Mouse (Mus musculus): ENCODE measurements around the gene Chst11.

Gene Chst11

GRCm38 (mm10) chr10:83168303-83169056, 183.2 kb downstream of the Chst11 start:
- no peak for DNase-seq (ENCODE audit: low spot score in 2 of 2)

- DNase-seq (ENCODE audit: low spot score in 2 of 2): no peak
Observed at GRCm38 (mm10) chr10:83169554-83169953, 184.3 kb downstream of the Chst11 start.

GRCm38 (mm10) chr10:83178151-83178550, 192.9 kb downstream of the Chst11 start:
- no peak for DNase-seq (ENCODE audit: low spot score in 2 of 2)

- DNase-seq (ENCODE audit: low spot score in 2 of 2): no peak
Observed at GRCm38 (mm10) chr10:83178661-83179060, 193.4 kb downstream of the Chst11 start.

- peak; percentile 51 to 57 for DNase-seq (ENCODE audit: low spot score in 2 of 2)
Observed at GRCm38 (mm10) chr10:83181831-83182572, 196.7 kb downstream of the Chst11 start.

GRCm38 (mm10) chr10:83182573-83182960, 197.3 kb downstream of the Chst11 start:
- DNase-seq (ENCODE audit: low spot score in 2 of 2): peak; percentile 81 to 83

- DNase-seq (ENCODE audit: low spot score in 2 of 2): no peak
Observed at GRCm38 (mm10) chr10:83183634-83184479, 198.6 kb downstream of the Chst11 start.

- DNase-seq (ENCODE audit: low spot score in 2 of 2): peak; percentile 72 to 74
Observed at GRCm38 (mm10) chr10:83184480-83185069, 199.3 kb downstream of the Chst11 start.

GRCm38 (mm10) chr10:83185121-83185520, 199.8 kb downstream of the Chst11 start:
- DNase-seq (ENCODE audit: low spot score in 2 of 2): no peak

- no peak for DNase-seq (ENCODE audit: low spot score in 2 of 2)
Observed at GRCm38 (mm10) chr10:83186167-83186566, 200.9 kb downstream of the Chst11 start.

GRCm38 (mm10) chr10:83186984-83187383, 201.7 kb downstream of the Chst11 start:
- peak; percentile 48 to 56 for DNase-seq (ENCODE audit: low spot score in 2 of 2)

GRCm38 (mm10) chr10:83189071-83189470, 203.8 kb downstream of the Chst11 start:
- DNase-seq (ENCODE audit: low spot score in 2 of 2): no peak

- DNase-seq (ENCODE audit: low spot score in 2 of 2): no peak
Observed at GRCm38 (mm10) chr10:83191476-83191875, 206.2 kb downstream of the Chst11 start.

GRCm38 (mm10) chr10:83191982-83192381, 206.7 kb downstream of the Chst11 start:
- no peak for DNase-seq (ENCODE audit: low spot score in 2 of 2)

- DNase-seq (ENCODE audit: low spot score in 2 of 2): peak; percentile 74 to 77
Observed at GRCm38 (mm10) chr10:83197690-83198336, 212.5 kb downstream of the Chst11 start.

GRCm38 (mm10) chr10:83198692-83199091, 213.4 kb downstream of the Chst11 start:
- no peak for DNase-seq (ENCODE audit: low spot score in 2 of 2)

GRCm38 (mm10) chr10:83199290-83199689, 214.0 kb downstream of the Chst11 start:
- DNase-seq (ENCODE audit: low spot score in 2 of 2): no peak

- no peak for DNase-seq (ENCODE audit: low spot score in 2 of 2)
Observed at GRCm38 (mm10) chr10:83201525-83201924, 216.2 kb downstream of the Chst11 start.

GRCm38 (mm10) chr10:83202906-83203702, 217.8 kb downstream of the Chst11 start:
- DNase-seq (ENCODE audit: low spot score in 2 of 2): no peak

GRCm38 (mm10) chr10:83208436-83208835, 223.1 kb downstream of the Chst11 start:
- DNase-seq (ENCODE audit: low spot score in 2 of 2): no peak

Measured in right cerebral cortex, postnatal 10 days (tissue).